Mouse (Mus musculus): ENCODE results near the gene Gps1.
"Not testable (repeated sequence)": the region's sequence is repeated elsewhere in the genome, so short reads cannot be mapped to it uniquely, and the experiment has no call there.

Gps1 gene

GRCm38 (mm10) chr11:120783426-120784063 lies 527 bp upstream of the Gps1 start:
- in situ Hi-C loops (cut with MboI; ENCODE audit: low sequenced_read_pairs), result no loop called here

GRCm38 (mm10) chr11:120785145-120785544 lies 1.1 kb downstream of the Gps1 start:
- in situ Hi-C loops (cut with MboI; ENCODE audit: low sequenced_read_pairs), result no loop called here

GRCm38 (mm10) chr11:120788460-120788859 lies 4.4 kb downstream of the Gps1 start:
- in situ Hi-C loops (cut with MboI; ENCODE audit: low sequenced_read_pairs), result not testable (repeated sequence)

- in situ Hi-C loops (cut with MboI; ENCODE audit: low sequenced_read_pairs), result no loop called here
These were observed 5.3 kb downstream of the Gps1 start for GRCm38 (mm10) chr11:120789355-120789754.

- in situ Hi-C loops (cut with MboI; ENCODE audit: low sequenced_read_pairs), result no loop called here
These were observed 5.7 kb downstream of the Gps1 start for GRCm38 (mm10) chr11:120789810-120790209.

GRCm38 (mm10) chr11:120792652-120793051 lies 8.6 kb downstream of the Gps1 start:
- in situ Hi-C loops (cut with MboI; ENCODE audit: low sequenced_read_pairs), result no loop called here

GRCm38 (mm10) chr11:120795756-120796613 lies 11.9 kb downstream of the Gps1 start, which contains the start of gene Dus1l:
TSS of gene Dus1l (minus strand) at chr11:120796403.
- in situ Hi-C loops (cut with MboI; ENCODE audit: low sequenced_read_pairs), result no loop called here

GRCm38 (mm10) chr11:120796614-120796946 lies 12.5 kb downstream of the Gps1 start:
- in situ Hi-C loops (cut with MboI; ENCODE audit: low sequenced_read_pairs), result no loop called here

GRCm38 (mm10) chr11:120798244-120798643 lies 14.2 kb downstream of the Gps1 start:
- in situ Hi-C loops (cut with MboI; ENCODE audit: low sequenced_read_pairs), result no loop called here

GRCm38 (mm10) chr11:120799316-120799890 lies 15.3 kb downstream of the Gps1 start:
- in situ Hi-C loops (cut with MboI; ENCODE audit: low sequenced_read_pairs), result no loop called here

GRCm38 (mm10) chr11:120800061-120800904 lies 16.2 kb downstream of the Gps1 start:
- in situ Hi-C loops (cut with MboI; ENCODE audit: low sequenced_read_pairs), result no loop called here

GRCm38 (mm10) chr11:120804274-120804673 lies 20.2 kb downstream of the Gps1 start:
- in situ Hi-C loops (cut with MboI; ENCODE audit: low sequenced_read_pairs), result no loop called here

GRCm38 (mm10) chr11:120804769-120805168 lies 20.7 kb downstream of the Gps1 start:
- in situ Hi-C loops (cut with MboI; ENCODE audit: low sequenced_read_pairs), result no loop called here

- in situ Hi-C loops (cut with MboI; ENCODE audit: low sequenced_read_pairs), result no loop called here
These were observed 21.6 kb downstream of the Gps1 start for GRCm38 (mm10) chr11:120805375-120806298.

GRCm38 (mm10) chr11:120808010-120808409 lies 23.9 kb downstream of the Gps1 start:
- in situ Hi-C loops (cut with MboI; ENCODE audit: low sequenced_read_pairs), result no loop called here

- in situ Hi-C loops (cut with MboI; ENCODE audit: low sequenced_read_pairs), result no loop called here
These were observed 28.0 kb downstream of the Gps1 start for GRCm38 (mm10) chr11:120812068-120812467.

GRCm38 (mm10) chr11:120817358-120817757 lies 33.3 kb downstream of the Gps1 start:
- in situ Hi-C loops (cut with MboI; ENCODE audit: low sequenced_read_pairs), result no loop called here

GRCm38 (mm10) chr11:120818251-120818650 lies 34.2 kb downstream of the Gps1 start:
- in situ Hi-C loops (cut with MboI; ENCODE audit: low sequenced_read_pairs), result no loop called here

- in situ Hi-C loops (cut with MboI; ENCODE audit: low sequenced_read_pairs), result no loop called here
These were observed 35.5 kb downstream of the Gps1 start for GRCm38 (mm10) chr11:120819556-120819955.

- in situ Hi-C loops (cut with MboI; ENCODE audit: low sequenced_read_pairs), result no loop called here
These were observed 36.5 kb downstream of the Gps1 start for GRCm38 (mm10) chr11:120820546-120820945.

Data from CH12F3 (cell line).